Mouse (Mus musculus) thymus, postnatal 0 days (tissue): ENCODE data around the gene Fhit. TPM values are rescaled to one million over a fixed set of nuclear protein-coding genes. Genes with fewer than 3 reads are reported as not detected.

Source experiments
- DNase-seq: peaks from one replicate; pipeline ENCODE4 v3.0.0-alpha.2; 2015; ENCODE audit warnings: low spot score
- polyA plus RNA-seq: library from polyadenylated mRNA; unstranded; fragments of >200 nt; fragmentation: Nextera tagmentation; extraction: Ambion mirVana; gene quantifications from 2 replicates; pipeline ENCODE4 v1.2.1, GENCODE M21; 2015

The Fhit gene
- polyA plus RNA-seq, 1 experiment from 2014 or later, result 18.0 TPM

GRCm38 (mm10) chr14:9623219-9624043, 1538.4 kb downstream of the Fhit start:
- DNase-seq, result no peak

- no peak for DNase-seq
Observed at GRCm38 (mm10) chr14:9620902-9621540, 1540.8 kb downstream of the Fhit start.

- no peak for DNase-seq
Observed at GRCm38 (mm10) chr14:9619840-9620239, 1542.0 kb downstream of the Fhit start.

GRCm38 (mm10) chr14:9613126-9613525, 1548.7 kb downstream of the Fhit start:
- DNase-seq, result no peak

- DNase-seq, result no peak
Observed at GRCm38 (mm10) chr14:9609120-9609519, 1552.7 kb downstream of the Fhit start.

- no peak for DNase-seq
Observed at GRCm38 (mm10) chr14:9606584-9607377, 1555.1 kb downstream of the Fhit start.

GRCm38 (mm10) chr14:9600271-9600670, 1561.6 kb downstream of the Fhit start:
- no peak for DNase-seq

- no peak for DNase-seq
Observed at GRCm38 (mm10) chr14:9597460-9597977, 1564.3 kb downstream of the Fhit start.

GRCm38 (mm10) chr14:9589121-9589520, 1572.7 kb downstream of the Fhit start:
- no peak for DNase-seq

- no peak for DNase-seq
Observed at GRCm38 (mm10) chr14:9587900-9588299, 1573.9 kb downstream of the Fhit start.

- no peak for DNase-seq
Observed at GRCm38 (mm10) chr14:9583227-9584155, 1578.3 kb downstream of the Fhit start.

- DNase-seq, result no peak
Observed at GRCm38 (mm10) chr14:9556333-9556732, 1605.5 kb downstream of the Fhit start.

- DNase-seq, result no peak
Observed at GRCm38 (mm10) chr14:9555807-9556206, 1606.0 kb downstream of the Fhit start.

- no peak for DNase-seq
Observed at GRCm38 (mm10) chr14:9552149-9552548, 1609.7 kb downstream of the Fhit start.

- DNase-seq, result no peak
Observed at GRCm38 (mm10) chr14:9547952-9548351, 1613.9 kb downstream of the Fhit start.

GRCm38 (mm10) chr14:9544364-9544763, 1617.5 kb downstream of the Fhit start:
- no peak for DNase-seq

- DNase-seq, result no peak
Observed at GRCm38 (mm10) chr14:9535491-9535890, 1626.3 kb downstream of the Fhit start.

GRCm38 (mm10) chr14:9529247-9529646, 1632.6 kb downstream of the Fhit start:
- DNase-seq, result no peak

- no peak for DNase-seq
Observed at GRCm38 (mm10) chr14:9526136-9526535, 1635.7 kb downstream of the Fhit start.

GRCm38 (mm10) chr14:9517651-9518050, 1644.2 kb downstream of the Fhit start:
- no peak for DNase-seq

GRCm38 (mm10) chr14:9509678-9510077, 1652.2 kb downstream of the Fhit start:
- DNase-seq, result no peak
